Mouse (Mus musculus) brain, embryonic 14.5 days (tissue): ENCODE measurements around the gene Sik3.

Experiments
- CTCF ChIP-seq: fragments of 200-500 bp; IDR thresholded peaks from 2 replicates; pipeline ENCODE4 v1.5.1; 2012; ENCODE audit warnings: inconsistent platforms, mild to moderate bottlenecking, moderate library complexity, borderline replicate concordance; ENCODE audit not compliant: insufficient read depth, insufficient read length; ENCODE audit errors: extremely low read depth
- POLR2A ChIP-seq: fragments of 200-500 bp; IDR thresholded peaks from 2 replicates; pipeline ENCODE4 v1.6.1; 2012; ENCODE audit warnings: mild to moderate bottlenecking, inconsistent platforms, borderline replicate concordance; ENCODE audit not compliant: poor library complexity, insufficient read depth, insufficient read length, severe bottlenecking; ENCODE audit errors: extremely low read depth

DNA sequence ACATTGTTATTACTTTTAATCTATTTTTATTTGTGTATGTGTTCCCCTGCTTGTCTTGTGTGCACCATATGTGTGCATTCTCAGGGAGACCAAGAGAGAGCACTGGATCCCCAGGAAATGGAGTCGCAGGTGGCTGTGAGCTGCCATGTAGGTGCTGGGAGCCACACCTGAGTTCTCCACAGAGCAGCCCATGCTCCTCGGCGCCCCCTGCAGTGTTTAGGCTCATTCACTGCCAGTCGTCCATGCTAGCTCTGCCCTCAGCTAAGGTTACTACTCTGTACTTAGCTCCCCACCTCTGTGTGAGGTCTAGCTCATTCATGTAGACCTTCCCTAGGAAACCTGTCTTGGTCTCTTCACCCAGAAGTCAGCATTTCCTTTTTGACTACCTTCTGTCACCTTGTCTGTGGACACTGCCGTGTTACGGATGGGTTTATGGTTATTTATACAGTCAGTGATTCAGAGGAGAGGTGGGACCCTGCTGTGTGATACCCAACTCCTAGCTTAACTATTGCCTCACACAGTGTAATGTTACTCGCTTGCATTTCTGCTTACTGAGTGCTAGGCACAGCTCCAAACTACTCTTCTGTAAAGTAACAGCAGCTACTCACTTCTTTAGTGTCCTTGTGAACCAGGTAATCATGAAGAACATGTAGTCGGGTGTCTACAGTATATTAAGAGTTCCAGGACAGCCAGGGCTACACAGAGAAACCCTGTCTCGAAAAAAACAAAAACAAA lies 59.6 kb downstream of the Sik3 start:
- no peak for TF ChIP-seq POLR2A
- TF ChIP-seq CTCF = no peak
